Comparison of ENCODE assay signal across 8 mouse cellular contexts in genomic region chr13:97099187-97099852, GRCm38 (mm10). TPM values are rescaled to one million over a fixed set of nuclear protein-coding genes. Genes with fewer than 3 reads are reported as not detected.
DNase-seq lines count a peak whose midpoint lies in the region; ATAC-seq and TF ChIP-seq lines count a peak whose summit lies in the region.

Gene Gm6169 (minus strand): TSS chr13:97099237.

- no peak within 1 kb of the TSS for H3K9ac ChIP-seq in heart, postnatal 0 days (replicated peaks; ENCODE audit: low read depth, low read length)

- no peaks in the 10 kb centered on the region for H3K27me3 ChIP-seq in heart, postnatal 0 days (ENCODE audit: control insufficient read depth, insufficient read depth, low read length)
- H3K27me3 ChIP-seq in midbrain, embryonic 10.5 days (ENCODE audit: low read depth, poor library complexity, severe bottlenecking), result no peaks in the 10 kb centered on the region

- 0 out of 2 replicates have a peak, but pooled peaks have one; percentile 27 for ATAC-seq in heart, postnatal 0 days (ENCODE audit: insufficient read depth, low read depth)
- ATAC-seq in granulocyte monocyte progenitor cell, adult 5-6 weeks (replicated peaks; ENCODE audit: poor library complexity, severe bottlenecking), result peak; percentile 91

- 67% methylated on average over 18 of the region's 22 CpGs for WGBS in heart, postnatal 0 days
- WGBS in midbrain, embryonic 10.5 days, result 88% methylated on average over 22 of the region's 22 CpGs

- H3K4me1 ChIP-seq in heart, postnatal 0 days (ENCODE audit: control insufficient read depth, insufficient read depth), result no peaks in the 10 kb centered on the region
- no peaks in the 10 kb centered on the region for H3K4me1 ChIP-seq in midbrain, embryonic 10.5 days

- peak; percentile 90 for TF ChIP-seq CTCF in heart, postnatal 0 days (IDR thresholded peaks at IDR 0.05; ENCODE audit: low read depth)

- peak; percentile 58 for DNase-seq in heart, postnatal 0 days (ENCODE audit: low spot score)
- no peak for DNase-seq in heart, adult 11 months
- peak; percentile 84 for DNase-seq in ZHBTc4 (ENCODE audit: low read depth, low spot score)
- DNase-seq in cerebellum, postnatal 25 days, result peak; percentile 46 to 70
- peak; percentile 49 to 75 for DNase-seq in layer of hippocampus, postnatal 14 days (ENCODE audit: low spot score in 2 of 2)
- peak; percentile 50 for DNase-seq in midbrain, embryonic 10.5 days (ENCODE audit: low spot score)
- DNase-seq in testis, postnatal 10 days (ENCODE audit: low spot score), result peak; percentile 77

- no peak within 1 kb of the TSS for H3K4me2 ChIP-seq in heart, postnatal 0 days (ENCODE audit: low read depth, low read length)

- H3K4me3 ChIP-seq in heart, postnatal 0 days (ENCODE audit: low read depth, low read length), result no peak within 1 kb of the TSS
- H3K4me3 ChIP-seq in midbrain, embryonic 10.5 days, result no peak within 1 kb of the TSS

- no peaks in the 10 kb centered on the region for H3K36me3 ChIP-seq in heart, postnatal 0 days (replicated peaks; ENCODE audit: control insufficient read depth, insufficient read depth, low read length)
- 0 out of 2 replicates have a peak, but pooled peaks cover 6% of the 10 kb centered on the region for H3K36me3 ChIP-seq in midbrain, embryonic 10.5 days

- no peaks in the 10 kb centered on the region for H3K9me3 ChIP-seq in heart, postnatal 0 days (replicated peaks; ENCODE audit: control insufficient read depth, low read length)
- H3K9me3 ChIP-seq in midbrain, embryonic 10.5 days (replicated peaks), result no peaks in the 10 kb centered on the region

- TF ChIP-seq EP300 in heart, postnatal 0 days (IDR thresholded peaks at IDR 0.05; ENCODE audit: low read depth), result no peak

- H3K27ac ChIP-seq in heart, postnatal 0 days (ENCODE audit: low read depth), result no peak within 1 kb of the TSS
- H3K27ac ChIP-seq in midbrain, embryonic 10.5 days (replicated peaks), result no peak within 1 kb of the TSS

RNA-seq across cellular contexts. Expression of gene Gm6169, which starts in this region (rescaled TPM):
- total RNA-seq in heart, postnatal 0 days (2014; rRNA removed; ENCODE audit: low replicate concordance), result 0.65 and 1.3 TPM in 2 replicates
- 2.1 and 2.5 TPM in 2 replicates for polyA plus RNA-seq in heart, postnatal 0 days (2015; fragmentation: Nextera tagmentation; extraction: Ambion mirVana)
- 0.47 and 5.7 TPM in 2 replicates for total RNA-seq in granulocyte monocyte progenitor cell, adult 5-6 weeks (2014; fragmentation: Nextera tagmentation)
- total RNA-seq in granulocyte monocyte progenitor cell, adult 5-6 weeks (2017), result 1.4 TPM in 1 of 2 replicates, not detected in the other
- total RNA-seq in layer of hippocampus, postnatal 14 days (2021), result 1 to 10 TPM in 1 of 2 experiments, not detected in 1; 5.0 TPM
- polyA plus RNA-seq in midbrain, embryonic 10.5 days (2016; fragmentation: Nextera tagmentation; extraction: Ambion mirVana), result 1.3 and 1.8 TPM in 2 replicates
